Mouse (Mus musculus) skeletal muscle tissue, adult 2 months (tissue): Measurements from ENCODE around the gene Btn1a1.

ENCODE experiments used
- DNase-seq: peaks from one replicate; pipeline ENCODE4 v3.0.0-alpha.2; 2012; ENCODE audit warnings: low read depth, low spot score

Gene Btn1a1

DNA sequence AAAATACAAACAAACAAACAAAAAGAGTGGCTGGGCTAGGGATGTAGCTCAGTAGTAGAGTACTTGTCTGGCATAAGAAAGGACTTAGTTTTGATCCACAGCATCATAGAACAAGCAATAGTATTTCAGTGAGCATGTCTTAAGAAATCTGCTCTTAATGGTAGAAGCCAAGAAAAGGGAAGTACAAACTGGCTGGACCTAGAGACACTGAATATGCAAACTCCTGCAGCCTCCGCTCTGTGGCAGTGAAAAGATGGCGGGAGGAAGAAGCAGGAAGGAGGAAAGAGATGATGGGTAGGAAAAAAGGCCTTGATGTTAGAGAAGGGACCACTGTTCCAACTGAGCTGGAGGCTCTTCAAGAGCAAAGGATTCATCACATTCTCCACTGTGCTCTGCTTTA lies 17.5 kb upstream of the Btn1a1 start:
- DNase-seq: no peak

DNA sequence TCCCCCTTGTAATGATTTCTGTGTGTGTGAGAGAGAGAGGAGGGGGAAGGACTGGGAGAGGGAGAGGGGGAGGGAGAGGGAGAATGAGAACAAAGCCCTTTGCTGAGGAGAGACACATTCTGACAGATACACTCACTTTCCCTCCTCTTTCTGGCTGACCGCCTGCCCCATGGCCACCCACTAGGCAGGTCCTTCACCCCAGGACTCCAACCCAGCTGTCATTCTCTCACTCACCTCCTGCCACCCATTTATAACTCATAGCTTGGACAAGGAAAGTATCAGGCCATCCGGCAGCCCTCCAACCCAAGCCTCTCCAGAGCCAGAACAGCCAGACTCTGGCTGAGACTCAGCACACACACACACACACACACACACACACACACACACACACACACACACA lies 10.0 kb upstream of the Btn1a1 start:
- no peak for DNase-seq

DNA sequence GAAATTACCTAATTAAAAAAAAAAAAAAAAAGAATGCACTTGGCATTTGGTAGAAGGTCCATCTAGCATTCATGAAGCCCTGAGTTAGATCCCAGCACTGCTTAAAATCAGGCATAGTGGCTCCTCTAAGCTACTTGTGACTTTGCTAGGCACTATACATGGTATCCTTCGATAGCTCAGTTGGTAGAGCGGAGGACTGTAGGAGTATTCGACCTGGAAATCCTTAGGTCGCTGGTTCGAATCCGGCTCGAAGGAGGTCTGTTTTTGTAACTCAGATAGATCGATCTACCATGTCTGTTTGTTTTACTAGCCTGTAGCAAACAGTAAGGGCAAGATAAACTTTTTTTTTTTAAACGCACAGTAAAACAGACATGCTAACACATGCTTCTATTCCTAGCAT lies 1.2 kb upstream of the Btn1a1 start:
- peak; percentile 42 for DNase-seq

DNA sequence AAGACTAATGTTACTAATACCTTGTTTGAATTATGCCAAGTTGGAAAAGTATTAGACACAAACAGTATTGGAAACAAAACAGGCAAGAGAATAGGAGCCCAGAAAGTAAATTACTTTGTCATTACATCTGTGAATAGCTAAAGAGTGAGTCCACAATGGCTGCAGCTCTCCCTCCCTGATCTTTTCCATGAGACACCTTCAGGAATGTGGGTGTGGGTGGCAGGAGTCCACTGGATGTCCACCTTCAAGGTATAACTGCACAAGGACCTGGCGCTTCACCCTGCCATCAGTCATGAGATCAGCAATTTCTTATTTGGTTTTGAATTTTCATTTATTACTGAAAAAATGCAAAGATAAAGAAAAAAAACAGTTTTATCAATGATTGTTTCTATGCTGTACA lies 605 bp upstream of the Btn1a1 start:
- no peak for DNase-seq

GRCm38 (mm10) chr13:23464841-23465366 lies 797 bp downstream of the Btn1a1 start:
- no peak for DNase-seq

DNA sequence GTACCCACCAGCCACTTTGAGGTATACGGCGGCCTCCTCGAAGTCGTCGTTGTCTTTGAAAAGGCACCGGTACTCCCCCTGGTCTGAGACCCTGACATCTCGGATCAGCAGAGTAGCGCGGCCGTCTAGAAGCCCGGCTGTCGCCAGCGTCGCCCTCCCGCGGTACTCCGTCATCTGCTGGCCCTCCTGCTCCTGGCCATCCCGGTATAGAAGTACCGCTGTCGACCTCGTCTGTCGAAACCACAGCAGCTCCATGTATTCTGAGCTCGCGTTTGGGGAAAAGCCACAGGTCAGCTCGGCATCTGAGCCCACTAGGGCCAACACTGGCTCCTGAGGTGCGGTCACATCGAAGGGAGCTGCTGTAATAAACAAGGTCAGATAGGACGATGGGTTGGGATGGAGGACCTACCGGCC lies 1.5 kb downstream of the Btn1a1 start:
- DNase-seq: no peak

GRCm38 (mm10) chr13:23463381-23464223 lies 2.1 kb downstream of the Btn1a1 start:
- DNase-seq: peak; percentile 43

- DNase-seq: no peak
These were observed 3.0 kb downstream of the Btn1a1 start for GRCm38 (mm10) chr13:23462669-23463068.

GRCm38 (mm10) chr13:23462063-23462462 lies 3.6 kb downstream of the Btn1a1 start:
- no peak for DNase-seq

GRCm38 (mm10) chr13:23459264-23459846 lies 6.3 kb downstream of the Btn1a1 start:
- no peak for DNase-seq

DNA sequence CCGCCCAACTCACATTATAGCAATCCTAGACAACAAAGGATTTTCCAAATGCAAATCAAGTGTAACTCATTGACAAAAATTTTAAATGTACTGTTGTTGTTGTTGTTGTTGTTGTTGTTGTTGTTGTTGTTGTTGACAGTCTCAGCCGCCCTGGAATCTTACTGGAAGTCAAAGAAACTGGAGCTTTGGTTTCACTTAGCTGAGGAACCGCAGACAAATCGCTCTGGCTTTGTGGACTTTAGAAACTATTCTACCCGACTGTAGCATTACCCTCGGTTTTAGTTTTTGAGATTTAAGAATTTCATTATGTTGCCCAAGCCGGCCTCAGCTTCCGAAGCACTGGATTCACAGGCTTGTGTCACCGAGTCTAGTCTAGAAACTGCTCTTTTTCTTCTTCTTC lies 11.8 kb downstream of the Btn1a1 start:
- no peak for DNase-seq

DNA sequence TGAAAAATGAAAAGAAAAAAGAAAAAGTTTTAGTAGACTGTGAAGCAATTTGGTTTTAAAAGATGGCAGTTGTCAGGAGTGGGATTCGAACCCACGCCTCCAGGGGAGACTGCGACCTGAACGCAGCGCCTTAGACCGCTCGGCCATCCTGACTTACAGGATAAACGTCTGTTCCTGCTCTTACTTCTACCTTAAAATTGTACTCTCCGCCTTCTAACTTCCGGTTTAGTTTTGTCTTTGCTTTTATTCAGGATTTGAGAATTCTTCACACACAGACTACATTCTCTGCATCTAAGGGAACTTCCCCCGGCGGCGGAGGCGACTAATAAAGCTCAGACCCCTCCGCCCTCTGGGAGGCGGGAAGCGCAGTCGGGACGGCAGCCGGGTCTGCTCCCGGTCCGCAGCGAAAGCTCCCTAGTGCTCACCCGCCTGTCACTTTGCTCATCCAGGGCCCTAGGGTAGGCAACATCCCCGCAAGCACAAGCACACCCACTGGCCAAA lies 12.3 kb downstream of the Btn1a1 start:
- peak; percentile 84 for DNase-seq

DNA sequence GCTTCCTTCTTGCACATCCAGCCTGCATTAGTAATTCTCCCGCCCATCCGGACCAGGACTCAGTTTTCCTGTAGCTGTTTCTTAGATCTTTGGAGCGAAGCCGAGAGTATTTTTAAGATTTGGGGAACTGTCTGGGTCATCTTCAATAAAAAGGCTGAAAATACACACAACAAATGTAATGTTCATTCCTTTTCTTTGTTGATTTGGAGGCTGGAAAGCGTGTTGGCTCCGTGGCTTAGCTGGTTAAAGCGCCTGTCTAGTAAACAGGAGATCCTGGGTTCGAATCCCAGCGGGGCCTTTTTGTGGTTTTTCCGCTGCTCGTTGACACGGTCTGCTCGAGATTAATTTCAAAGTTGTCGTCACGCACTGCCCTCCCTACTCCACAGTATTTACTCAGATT lies 15.3 kb downstream of the Btn1a1 start:
- DNase-seq: peak; percentile 72

GRCm38 (mm10) chr13:23449235-23450095 lies 16.2 kb downstream of the Btn1a1 start:
- peak; percentile 57 for DNase-seq

DNA sequence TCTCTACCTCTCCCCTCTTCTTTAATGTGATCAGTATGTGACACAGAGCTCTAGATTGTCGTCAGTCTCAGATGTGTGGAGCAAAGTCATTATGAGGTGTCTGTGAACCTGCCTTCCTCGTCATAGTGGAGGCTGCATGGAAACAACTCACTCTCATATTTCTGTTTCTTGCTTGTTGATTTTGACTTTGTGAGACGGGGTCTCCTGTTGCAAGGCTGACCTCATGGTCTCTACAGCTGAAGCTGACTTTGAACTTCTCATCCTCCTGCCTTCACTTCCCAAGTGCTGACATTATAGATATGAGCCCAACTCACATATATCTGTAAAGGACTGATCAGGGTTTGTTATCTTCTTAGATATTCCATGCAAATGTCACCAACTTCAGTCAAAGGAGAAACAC lies 16.9 kb downstream of the Btn1a1 start:
- DNase-seq: no peak

DNA sequence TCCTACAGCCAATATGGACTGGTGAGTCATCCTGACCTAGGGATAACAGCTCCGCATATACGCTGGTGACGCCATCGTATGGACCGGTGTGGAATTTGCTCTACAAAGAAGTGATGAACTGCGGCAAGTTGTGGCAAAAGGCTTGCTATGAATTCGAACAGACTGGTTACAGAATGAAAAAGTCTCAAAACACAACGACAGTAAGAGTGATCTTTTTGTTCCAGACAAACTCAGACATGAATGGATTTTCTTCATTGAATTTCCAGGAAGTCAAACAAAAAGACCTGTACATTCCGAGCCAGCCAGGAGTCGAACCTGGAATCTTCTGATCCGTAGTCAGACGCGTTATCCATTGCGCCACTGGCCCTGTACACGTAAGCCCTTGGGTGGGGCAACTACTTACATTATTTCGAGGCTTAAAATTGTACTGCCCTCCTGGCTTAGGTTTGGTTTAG lies 19.2 kb downstream of the Btn1a1 start:
- DNase-seq: peak; percentile 73

DNA sequence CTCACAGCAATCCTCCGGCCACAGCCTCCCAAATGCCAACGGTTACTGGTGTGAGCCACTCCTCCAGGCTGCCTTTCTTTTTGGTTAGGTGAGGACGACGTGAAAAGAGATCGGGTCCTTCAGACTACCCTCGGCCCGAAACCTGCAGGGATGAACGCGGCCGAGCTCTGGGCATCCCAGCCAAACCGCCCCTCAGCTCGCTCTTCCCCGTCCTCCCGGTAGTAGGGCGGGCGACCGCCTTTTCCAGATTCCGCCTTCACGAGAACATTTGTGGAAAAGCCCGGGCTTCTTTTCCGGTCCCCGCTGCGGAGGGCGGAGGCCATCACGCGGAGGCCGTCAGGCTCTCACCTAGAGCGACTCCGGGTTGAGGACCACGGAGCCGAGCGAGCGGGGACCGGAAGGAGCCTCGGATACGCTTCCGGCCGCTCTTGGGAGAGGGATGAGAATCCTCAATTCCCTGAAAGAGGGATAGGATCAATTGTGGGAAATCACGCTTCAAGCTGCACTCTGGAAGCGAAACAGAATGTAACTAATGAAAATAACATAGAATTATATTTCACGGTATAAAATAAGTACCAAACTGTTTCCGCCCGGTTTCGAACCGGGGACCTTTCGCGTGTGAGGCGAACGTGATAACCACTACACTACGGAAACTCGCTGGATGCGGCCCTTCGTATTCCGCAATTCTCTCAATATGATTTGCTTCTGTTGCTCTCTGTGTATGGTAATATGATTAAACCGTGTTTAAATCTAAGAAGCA lies 20.0 kb downstream of the Btn1a1 start:
- peak; percentile 88 for DNase-seq

DNA sequence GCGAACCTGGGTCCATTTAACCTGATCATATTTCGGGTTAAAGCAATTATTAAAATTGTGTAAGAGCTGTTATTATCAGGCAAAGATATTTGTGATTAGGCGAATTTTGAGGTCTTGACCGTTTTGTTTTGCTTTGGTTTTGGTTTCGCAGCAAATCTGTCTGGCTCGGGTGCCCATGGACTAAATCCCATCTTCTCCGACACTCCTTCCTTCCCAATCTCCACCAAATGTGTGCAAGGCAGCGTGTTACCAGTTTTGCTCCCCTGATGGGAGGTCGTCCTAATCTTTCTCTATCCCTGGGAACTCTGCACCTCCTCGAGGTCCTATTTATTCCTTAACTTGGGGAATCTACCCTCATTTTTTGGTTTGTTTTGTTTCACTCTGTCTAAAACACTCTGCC lies 20.5 kb downstream of the Btn1a1 start:
- no peak for DNase-seq

GRCm38 (mm10) chr13:23444451-23444850 lies 21.2 kb downstream of the Btn1a1 start:
- no peak for DNase-seq

DNA sequence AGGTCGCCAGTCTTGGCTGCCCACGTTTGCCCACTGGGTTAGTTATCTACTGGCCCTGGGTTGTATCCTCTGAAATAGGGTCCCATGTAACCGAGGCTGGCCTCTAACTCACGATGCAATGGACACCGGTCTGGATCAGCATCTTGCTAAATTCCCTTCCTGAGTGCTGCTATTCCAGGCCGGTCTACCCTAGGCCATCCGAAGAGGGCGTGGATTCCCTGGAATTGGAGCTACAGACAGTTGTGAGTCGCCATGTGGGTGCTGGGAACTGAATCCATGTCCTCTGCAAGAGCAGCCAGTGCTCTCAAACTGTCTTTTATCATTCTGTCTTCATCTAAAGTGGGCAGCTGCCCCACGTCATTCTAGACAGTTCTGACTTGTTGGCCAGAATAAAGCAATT lies 25.8 kb downstream of the Btn1a1 start:
- no peak for DNase-seq

DNA sequence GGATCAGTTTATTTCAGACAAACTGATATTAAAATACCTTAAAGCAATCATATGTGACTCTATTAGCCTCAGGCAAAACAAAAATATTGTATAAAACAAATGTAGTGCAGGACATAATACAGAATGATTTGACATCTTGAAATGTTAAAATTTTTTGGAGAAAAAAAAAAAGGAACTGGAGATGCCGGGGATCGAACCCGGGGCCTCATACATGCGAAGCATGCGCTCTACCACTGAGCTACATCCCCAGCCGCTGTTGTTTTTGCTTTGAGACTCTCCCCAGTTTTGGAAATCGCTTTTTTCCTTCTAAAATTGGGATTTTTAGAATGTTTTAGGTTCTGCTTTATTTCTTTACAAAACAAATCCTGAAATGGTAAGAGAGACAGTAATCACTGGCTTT lies 27.2 kb downstream of the Btn1a1 start:
- peak; percentile 36 for DNase-seq
